Mouse (Mus musculus): Measurements from ENCODE around the gene Dpp8. TPM values are rescaled to one million over a fixed set of nuclear protein-coding genes. Genes with fewer than 3 reads are reported as not detected.

Gene Dpp8
- total and polyA plus RNA-seq, 3 experiments, result 42.2 to 61.0 (median 56.6) TPM

DNA sequence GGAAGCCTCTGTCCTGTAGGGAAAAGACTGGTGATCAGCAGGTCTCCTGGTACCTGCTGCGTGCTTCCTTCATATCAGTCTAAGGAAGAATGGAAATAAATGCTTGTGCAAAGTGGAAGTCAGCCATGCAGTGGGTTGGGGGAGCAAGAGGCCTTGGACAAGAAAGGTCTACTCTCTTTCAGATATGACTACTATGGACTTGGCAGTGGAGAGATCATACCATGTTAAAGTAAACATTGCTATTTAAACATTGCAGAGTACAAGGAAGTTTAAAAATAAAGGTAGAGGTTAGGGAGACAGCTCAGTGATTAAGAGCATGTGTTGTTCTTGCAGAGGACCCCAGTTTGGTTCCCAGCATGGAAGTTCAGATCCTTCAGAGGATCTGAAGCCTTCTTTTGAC lies 75.7 kb downstream of the Dpp8 start:
- intact Hi-C loops (cut with DNase I), result no loop called here
- Histone ChIP-seq H3K9ac (ENCODE audit: low read depth, low read length) (no peak overlapping the region), H3K27ac (no peak overlapping the region), H3K36me3 (ENCODE audit: control insufficient read depth, insufficient read depth, low read length) (no peaks in the 10 kb centered on the region), H3K79me2 (replicated peaks; ENCODE audit: control insufficient read depth, insufficient read depth, low read length) (no peaks in the 10 kb centered on the region), H3K27me3 (ENCODE audit: control insufficient read depth, insufficient read depth, low read length) (no peaks in the 10 kb centered on the region; the same call in 1 of the 2 replicates), H3K4me1 (ENCODE audit: control insufficient read depth, insufficient read depth, low read length) (no peaks in the 10 kb centered on the region), H3K4me3 (no peak overlapping the region)
- 79% methylated on average over 1 of the region's 1 CpGs for WGBS
- no peak for TF ChIP-seq EP300 (IDR thresholded peaks at IDR 0.05; ENCODE audit: insufficient read depth, low read depth, low read length)
- no peak for TF ChIP-seq CTCF (IDR thresholded peaks at IDR 0.05)
- TF ChIP-seq POLR2A (IDR thresholded peaks at IDR 0.05; ENCODE audit: insufficient read depth, low read depth, low read length), result no peak
- DNase-seq, result no peak

DNA sequence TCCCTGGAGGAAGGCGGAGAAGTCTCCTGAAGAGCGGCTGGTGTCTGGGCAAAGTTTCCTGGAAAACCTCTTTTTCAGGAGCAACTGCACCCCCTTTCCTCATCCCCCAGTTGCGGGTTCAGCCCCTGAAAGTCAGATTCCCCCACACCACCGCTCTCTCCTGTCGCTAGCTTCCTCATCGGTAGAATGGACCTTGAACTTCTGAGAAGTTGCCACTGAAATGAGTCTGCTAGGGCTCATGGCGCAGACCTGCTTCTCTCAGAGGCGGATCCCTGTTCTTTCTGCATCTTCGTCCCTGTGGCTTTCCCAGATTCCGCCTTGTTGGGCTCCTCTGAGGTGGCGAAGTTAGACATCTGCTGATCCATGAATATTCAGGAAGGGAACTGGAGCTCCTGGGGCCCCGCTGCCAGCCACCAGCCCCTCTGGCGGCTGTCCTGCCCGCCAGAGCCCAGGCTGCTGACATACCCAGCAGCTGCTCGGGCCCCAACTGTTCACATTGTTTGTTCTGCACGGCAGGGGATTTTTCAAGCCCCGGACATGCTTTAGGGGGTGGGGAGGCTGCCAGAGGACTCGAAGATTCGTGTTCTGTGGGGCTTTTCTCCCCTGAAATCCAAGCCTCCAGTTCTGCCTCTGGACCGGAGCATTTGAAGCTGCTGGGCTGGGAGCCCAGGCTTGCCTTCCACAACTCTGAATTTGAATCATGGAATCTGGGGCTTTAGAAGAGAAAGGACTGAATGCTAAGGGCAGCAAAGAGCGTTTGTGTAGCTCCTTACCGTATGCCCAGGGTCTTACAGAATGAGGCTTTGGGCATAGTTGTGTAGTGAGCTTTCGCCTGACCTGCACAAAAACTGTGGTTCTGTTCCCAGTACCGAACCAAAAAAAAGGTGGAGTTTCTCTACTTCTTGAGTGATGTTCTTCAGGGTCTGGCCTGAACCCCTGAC lies 77.2 kb downstream of the Dpp8 start:
- peak in 1 of 2 experiments; percentile 22 for DNase-seq
- intact Hi-C loops (cut with DNase I), result no loop called here
- H3K4me1 ChIP-seq (ENCODE audit: control insufficient read depth, insufficient read depth, low read length), result no peaks in the 10 kb centered on the region; the same call in 1 of the 2 replicates
- H3K4me3 ChIP-seq, result no peak overlapping the region
- TF ChIP-seq CTCF (IDR thresholded peaks at IDR 0.05) (no peak), POLR2A (IDR thresholded peaks at IDR 0.05; ENCODE audit: insufficient read depth, low read depth, low read length) (no peak), EP300 (IDR thresholded peaks at IDR 0.05; ENCODE audit: insufficient read depth, low read depth, low read length) (no peak)
- H3K9ac ChIP-seq (ENCODE audit: low read depth, low read length), result no peak overlapping the region
- no peak overlapping the region for H3K27ac ChIP-seq
- H3K36me3 ChIP-seq (ENCODE audit: control insufficient read depth, insufficient read depth, low read length), result no peaks in the 10 kb centered on the region
- 36% methylated on average over 24 of the region's 24 CpGs for WGBS
- H3K79me2 ChIP-seq (replicated peaks; ENCODE audit: control insufficient read depth, insufficient read depth, low read length), result no peaks in the 10 kb centered on the region
- H3K27me3 ChIP-seq (ENCODE audit: control insufficient read depth, insufficient read depth, low read length), result no peaks in the 10 kb centered on the region

DNA sequence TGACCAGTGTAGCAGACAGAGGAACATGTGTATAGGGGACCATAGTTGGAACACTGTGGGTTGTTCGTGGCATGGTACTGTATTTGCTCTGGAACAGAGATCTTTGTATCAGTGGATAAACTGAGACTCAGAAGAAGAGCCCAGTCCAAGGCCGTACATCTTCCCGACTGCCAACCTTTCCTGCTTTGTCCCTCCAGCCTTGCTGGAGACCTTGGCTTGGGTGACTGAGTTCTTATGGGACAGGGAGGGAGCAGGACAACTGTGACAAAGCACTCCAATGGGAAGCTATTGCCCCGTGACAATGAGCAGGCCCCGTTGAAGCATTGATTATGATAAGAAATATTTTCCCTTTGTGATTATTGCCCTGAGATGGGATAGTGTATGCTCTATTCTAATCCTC lies 79.5 kb downstream of the Dpp8 start:
- no peak overlapping the region for H3K27ac ChIP-seq
- peaks cover 3% of the 10 kb centered on the region; the same call in 1 of the 2 replicates for H3K4me1 ChIP-seq (ENCODE audit: control insufficient read depth, insufficient read depth, low read length)
- H3K36me3 ChIP-seq (ENCODE audit: control insufficient read depth, insufficient read depth, low read length), result no peaks in the 10 kb centered on the region
- WGBS, result 86% methylated on average over 5 of the region's 5 CpGs
- H3K79me2 ChIP-seq (replicated peaks; ENCODE audit: control insufficient read depth, insufficient read depth, low read length), result no peaks in the 10 kb centered on the region
- DNase-seq, result no peak
- H3K9ac ChIP-seq (ENCODE audit: low read depth, low read length), result no peak overlapping the region
- TF ChIP-seq EP300 (IDR thresholded peaks at IDR 0.05; ENCODE audit: insufficient read depth, low read depth, low read length), result no peak
- TF ChIP-seq CTCF (IDR thresholded peaks at IDR 0.05), result no peak
- TF ChIP-seq POLR2A (IDR thresholded peaks at IDR 0.05; ENCODE audit: insufficient read depth, low read depth, low read length), result no peak
- no peaks in the 10 kb centered on the region for H3K27me3 ChIP-seq (ENCODE audit: control insufficient read depth, insufficient read depth, low read length)
- no peak overlapping the region for H3K4me3 ChIP-seq
- intact Hi-C loops (cut with DNase I), result no loop called here

DNA sequence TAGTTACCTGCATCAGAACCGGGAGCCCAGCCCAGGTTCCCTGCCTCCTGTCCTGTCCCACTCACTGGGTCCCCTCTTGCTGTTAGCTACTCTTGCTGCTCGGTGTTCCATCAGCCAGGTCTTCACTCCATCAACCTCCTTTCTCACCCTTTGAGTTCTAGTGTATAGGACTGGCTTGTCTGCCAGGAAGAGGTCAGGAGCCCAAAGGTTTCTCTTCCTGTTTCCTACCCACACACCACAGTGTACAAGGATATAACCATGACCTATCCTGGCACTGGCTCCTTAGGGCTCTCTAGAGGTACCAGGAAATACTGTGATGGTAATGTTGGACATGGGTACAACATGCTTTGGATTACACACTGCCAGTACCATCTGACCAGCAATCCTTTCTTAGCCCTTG lies 81.5 kb downstream of the Dpp8 start:
- Histone ChIP-seq H3K36me3 (ENCODE audit: control insufficient read depth, insufficient read depth, low read length) (no peaks in the 10 kb centered on the region), H3K9ac (ENCODE audit: low read depth, low read length) (no peak overlapping the region), H3K27me3 (ENCODE audit: control insufficient read depth, insufficient read depth, low read length) (no peaks in the 10 kb centered on the region), H3K79me2 (replicated peaks; ENCODE audit: control insufficient read depth, insufficient read depth, low read length) (no peaks in the 10 kb centered on the region), H3K4me1 (ENCODE audit: control insufficient read depth, insufficient read depth, low read length) (peaks cover 3% of the 10 kb centered on the region; the same call in 1 of the 2 replicates), H3K4me3 (no peak overlapping the region), H3K27ac (no peak overlapping the region)
- 83% methylated on average over 2 of the region's 2 CpGs for WGBS
- intact Hi-C loops (cut with DNase I), result no loop called here
- TF ChIP-seq CTCF (IDR thresholded peaks at IDR 0.05), result no peak
- no peak for DNase-seq

DNA sequence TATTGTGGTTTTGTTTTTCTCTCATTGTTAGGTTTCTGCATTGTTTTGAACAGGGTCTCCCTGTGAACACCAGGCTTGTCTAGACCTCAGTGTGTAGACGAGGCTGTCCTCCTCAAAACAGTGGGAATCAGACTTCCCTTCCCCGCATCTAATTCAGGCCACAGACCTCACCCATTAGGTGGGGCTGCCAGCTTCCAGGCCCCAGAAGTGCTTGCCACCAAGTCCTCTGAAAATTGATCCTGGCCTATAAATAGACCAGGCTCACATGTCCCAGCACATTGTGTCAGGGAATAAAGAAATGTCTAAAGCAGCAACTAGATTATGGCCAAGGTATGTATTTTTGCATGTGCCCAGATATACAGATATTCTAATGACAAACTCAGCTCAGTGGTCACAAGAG lies 83.7 kb downstream of the Dpp8 start:
- Histone ChIP-seq H3K36me3 (ENCODE audit: control insufficient read depth, insufficient read depth, low read length) (no peaks in the 10 kb centered on the region), H3K4me3 (no peak overlapping the region), H3K27ac (peak overlapping the region; percentile 64), H3K79me2 (replicated peaks; ENCODE audit: control insufficient read depth, insufficient read depth, low read length) (no peaks in the 10 kb centered on the region), H3K27me3 (ENCODE audit: control insufficient read depth, insufficient read depth, low read length) (no peaks in the 10 kb centered on the region), H3K9ac (ENCODE audit: low read depth, low read length) (no peak overlapping the region), H3K4me1 (ENCODE audit: control insufficient read depth, insufficient read depth, low read length) (peaks cover 3% of the 10 kb centered on the region; the same call in 1 of the 2 replicates)
- 44% methylated on average over 2 of the region's 2 CpGs for WGBS
- DNase-seq, result peak in 1 of 2 experiments; percentile 30
- TF ChIP-seq EP300 (IDR thresholded peaks at IDR 0.05; ENCODE audit: insufficient read depth, low read depth, low read length), result no peak
- TF ChIP-seq CTCF (IDR thresholded peaks at IDR 0.05), result no peak
- no peak for TF ChIP-seq POLR2A (IDR thresholded peaks at IDR 0.05; ENCODE audit: insufficient read depth, low read depth, low read length)
- intact Hi-C loops (cut with DNase I), result no loop called here

DNA sequence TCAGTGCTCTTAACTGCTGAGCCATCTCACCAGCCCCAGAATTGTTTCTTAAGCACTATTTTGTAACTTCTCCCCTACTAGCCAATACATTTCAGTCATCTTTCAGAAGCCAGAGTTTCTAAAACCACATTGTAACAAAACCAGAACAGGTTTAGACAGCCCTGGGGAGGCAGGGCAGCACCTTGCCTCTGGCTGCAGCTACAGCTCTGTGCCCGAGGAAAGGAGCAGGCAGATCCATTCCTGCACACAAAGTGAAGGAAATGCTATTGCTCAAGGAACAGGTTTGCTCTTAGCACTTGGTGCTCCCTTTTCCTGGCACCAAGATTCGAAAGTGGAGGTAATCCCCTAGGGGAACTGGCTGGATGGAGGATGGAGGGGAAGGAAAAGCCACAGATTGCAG lies 85.3 kb downstream of the Dpp8 start:
- Histone ChIP-seq H3K36me3 (ENCODE audit: control insufficient read depth, insufficient read depth, low read length) (no peaks in the 10 kb centered on the region), H3K4me1 (ENCODE audit: control insufficient read depth, insufficient read depth, low read length) (peaks cover 3% of the 10 kb centered on the region; the same call in 1 of the 2 replicates), H3K9ac (ENCODE audit: low read depth, low read length) (no peak overlapping the region), H3K27me3 (ENCODE audit: control insufficient read depth, insufficient read depth, low read length) (no peaks in the 10 kb centered on the region), H3K79me2 (replicated peaks; ENCODE audit: control insufficient read depth, insufficient read depth, low read length) (no peaks in the 10 kb centered on the region), H3K4me3 (no peak overlapping the region), H3K27ac (no peak overlapping the region)
- WGBS, result 53% methylated on average over 2 of the region's 2 CpGs
- DNase-seq, result no peak
- intact Hi-C loops (cut with DNase I), result no loop called here
- TF ChIP-seq EP300 (IDR thresholded peaks at IDR 0.05; ENCODE audit: insufficient read depth, low read depth, low read length), result no peak
- TF ChIP-seq CTCF (IDR thresholded peaks at IDR 0.05), result no peak
- TF ChIP-seq POLR2A (IDR thresholded peaks at IDR 0.05; ENCODE audit: insufficient read depth, low read depth, low read length), result no peak
